Mouse (Mus musculus) midbrain, embryonic 10.5 days (tissue): Measurements from ENCODE around the gene Add3. TPM values are rescaled to one million over a fixed set of nuclear protein-coding genes. Genes with fewer than 3 reads are reported as not detected.

ENCODE experiments used
- DNase-seq: peaks from one replicate; pipeline ENCODE4 v3.0.0-alpha.2; 2017; ENCODE audit warnings: low spot score
- H3K27ac ChIP-seq: fragments of 300-500 bp; sonication (generic); replicated peaks from 2 replicates; pipeline ENCODE4 v1.5.1; 2016; ENCODE audit warnings: mild to moderate bottlenecking
- H3K27me3 ChIP-seq: fragments of 300-500 bp; sonication (generic); 2 replicates; pipeline ENCODE4 v1.6.1; 2016; ENCODE audit warnings: low read depth, mild to moderate bottlenecking; ENCODE audit not compliant: poor library complexity, severe bottlenecking
- H3K36me3 ChIP-seq: fragments of 300-500 bp; sonication (generic); 2 replicates; pipeline ENCODE4 v1.6.1; 2016; ENCODE audit warnings: mild to moderate bottlenecking, moderate library complexity
- H3K4me1 ChIP-seq: fragments of 300-500 bp; sonication (generic); 2 replicates; pipeline ENCODE4 v1.6.1; 2016
- H3K4me3 ChIP-seq: fragments of 300-500 bp; sonication (generic); 2 replicates; pipeline ENCODE4 v1.5.1; 2016; ENCODE audit warnings: mild to moderate bottlenecking, moderate library complexity
- H3K9me3 ChIP-seq: fragments of 300-500 bp; sonication (generic); replicated peaks from 2 replicates; pipeline ENCODE4 v1.6.1; 2016; ENCODE audit warnings: mild to moderate bottlenecking
- WGBS: fragments of 180-500 bp; shearing (Covaris S2); methylation state at CpG from one replicate; pipeline ENCODE4 v1.1.7; 2016; 5-methylcytosine and 5-hydroxymethylcytosine counted together
- polyA plus RNA-seq: library from polyadenylated mRNA; unstranded; fragments of >200 nt; fragmentation: Nextera tagmentation; extraction: Ambion mirVana; gene quantifications from 2 replicates; pipeline ENCODE4 v1.2.1, GENCODE M21; 2016

Add3 gene
- polyA plus RNA-seq, 1 experiment from 2014 or later, result 50.2 TPM

DNA sequence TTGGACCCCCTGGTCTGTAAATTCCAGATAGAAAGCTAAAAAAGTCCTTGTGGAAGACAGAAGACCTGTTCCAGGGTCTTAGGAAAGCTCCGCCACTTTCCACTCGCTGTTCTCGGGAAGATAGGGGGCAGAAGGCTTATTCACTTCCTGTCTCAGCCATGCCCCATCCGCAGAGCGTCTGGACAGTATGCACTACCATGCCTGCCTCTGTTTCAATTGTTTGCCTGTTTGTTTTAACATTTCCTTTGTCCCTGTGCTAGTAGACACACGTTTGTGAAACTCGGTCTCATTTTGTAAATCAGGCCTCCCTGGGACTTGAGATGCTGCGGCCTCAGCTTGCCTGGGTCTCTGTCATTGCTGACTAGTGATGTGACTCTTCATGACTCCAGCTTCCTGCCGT is 43.4 kb downstream of the Add3 start:
- H3K36me3 ChIP-seq, result no peaks in the 10 kb centered on the region
- 76% methylated on average over 9 of the region's 9 CpGs for WGBS
- H3K9me3 ChIP-seq, result no peaks in the 10 kb centered on the region
- 0 out of 2 replicates have a peak overlapping the region, but pooled peaks have one; percentile 34 for H3K27ac ChIP-seq
- peaks cover 42% of the 10 kb centered on the region for H3K4me1 ChIP-seq
- no peak for DNase-seq
- no peak overlapping the region for H3K4me3 ChIP-seq
- no peaks in the 10 kb centered on the region for H3K27me3 ChIP-seq

DNA sequence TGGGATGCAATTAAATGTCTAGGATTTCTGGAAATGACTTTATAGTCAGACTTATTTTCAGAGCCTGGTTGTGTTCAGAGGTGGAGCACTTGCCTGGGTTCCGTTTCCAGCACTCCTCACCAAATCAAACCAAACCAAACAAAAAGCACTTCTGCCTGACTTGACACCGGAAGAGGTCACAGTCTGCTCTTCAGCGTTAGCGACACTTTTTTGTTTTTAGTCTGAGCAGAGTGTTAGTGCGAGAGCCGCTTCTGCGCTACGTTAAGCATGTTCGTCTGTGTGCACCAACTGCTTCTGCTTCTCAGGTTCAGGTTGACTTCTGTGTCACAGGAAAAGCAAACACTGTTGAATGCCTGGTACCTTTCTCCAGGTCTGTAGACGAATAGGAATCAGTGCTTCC is 44.0 kb downstream of the Add3 start:
- Histone ChIP-seq H3K36me3 (no peaks in the 10 kb centered on the region), H3K4me1 (peaks cover 42% of the 10 kb centered on the region), H3K9me3 (no peaks in the 10 kb centered on the region), H3K27ac (no peak overlapping the region), H3K4me3 (no peak overlapping the region), H3K27me3 (no peaks in the 10 kb centered on the region)
- DNase-seq, result no peak
- 70% methylated on average over 10 of the region's 10 CpGs for WGBS

DNA sequence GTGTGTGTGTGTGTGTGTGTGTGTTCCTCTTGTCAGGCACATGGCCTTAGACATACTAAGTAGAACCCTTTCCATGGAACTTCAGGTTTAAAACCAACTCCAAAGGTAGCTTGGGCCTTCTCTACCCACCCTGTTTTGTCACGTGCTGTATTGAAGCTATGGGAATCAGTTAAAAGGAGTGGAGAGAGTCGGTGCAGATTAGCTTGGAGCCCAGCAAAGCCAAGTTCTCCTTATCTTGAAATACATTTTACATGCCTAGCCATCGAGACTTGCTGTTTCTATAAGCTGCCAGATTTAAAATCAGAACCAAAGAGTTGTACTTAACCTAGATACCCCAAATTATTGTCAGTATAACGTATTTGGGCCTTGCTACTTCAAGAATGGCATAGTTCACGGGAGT is 44.7 kb downstream of the Add3 start:
- WGBS, result 78% methylated on average over 5 of the region's 5 CpGs

DNA sequence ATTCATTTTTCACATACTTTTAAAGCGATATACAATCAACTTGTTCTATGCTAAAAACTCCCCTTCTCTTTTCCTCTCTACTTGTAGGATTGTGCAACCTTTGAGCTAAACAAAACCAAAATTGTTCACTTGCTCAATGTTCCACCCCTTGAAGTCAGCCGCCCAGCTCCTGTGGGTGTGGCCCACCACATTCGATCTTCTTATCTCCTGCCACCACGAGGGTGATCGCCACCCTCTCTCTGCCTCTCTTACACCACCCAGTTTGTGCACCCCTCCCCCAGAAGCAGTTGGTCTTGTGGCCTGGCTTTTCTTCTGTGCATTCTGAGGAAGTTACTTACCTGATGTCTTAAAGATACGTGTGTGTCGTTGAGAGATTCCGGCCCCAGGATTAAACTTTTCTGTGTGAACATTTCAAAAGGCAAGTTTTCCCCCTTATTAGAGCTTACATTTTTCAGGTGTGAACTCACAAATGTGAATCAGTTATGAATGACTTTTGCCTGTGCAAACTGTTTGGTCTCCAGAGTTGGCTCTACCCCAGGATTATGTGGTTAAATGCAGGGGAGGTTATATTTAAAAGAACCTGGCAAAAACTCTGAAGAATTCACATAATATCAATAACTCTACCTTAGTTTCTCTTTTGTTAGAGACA is 45.4 kb downstream of the Add3 start:
- no peak overlapping the region for H3K4me3 ChIP-seq
- no peak for DNase-seq
- no peaks in the 10 kb centered on the region for H3K9me3 ChIP-seq
- WGBS, result 69% methylated on average over 8 of the region's 8 CpGs
- H3K27ac ChIP-seq, result no peak overlapping the region
- 0 out of 2 replicates have a peak, but pooled peaks cover 2% of the 10 kb centered on the region for H3K36me3 ChIP-seq
- no peaks in the 10 kb centered on the region for H3K27me3 ChIP-seq
- H3K4me1 ChIP-seq, result peaks cover 39% of the 10 kb centered on the region

More for the DNA sequence above, 44.7 kb downstream of the Add3 start:
- Histone ChIP-seq H3K36me3 (0 out of 2 replicates have a peak, but pooled peaks cover 2% of the 10 kb centered on the region), H3K4me1 (peaks cover 42% of the 10 kb centered on the region), H3K27ac (no peak overlapping the region), H3K27me3 (no peaks in the 10 kb centered on the region), H3K4me3 (no peak overlapping the region), H3K9me3 (no peaks in the 10 kb centered on the region)
- no peak for DNase-seq

DNA sequence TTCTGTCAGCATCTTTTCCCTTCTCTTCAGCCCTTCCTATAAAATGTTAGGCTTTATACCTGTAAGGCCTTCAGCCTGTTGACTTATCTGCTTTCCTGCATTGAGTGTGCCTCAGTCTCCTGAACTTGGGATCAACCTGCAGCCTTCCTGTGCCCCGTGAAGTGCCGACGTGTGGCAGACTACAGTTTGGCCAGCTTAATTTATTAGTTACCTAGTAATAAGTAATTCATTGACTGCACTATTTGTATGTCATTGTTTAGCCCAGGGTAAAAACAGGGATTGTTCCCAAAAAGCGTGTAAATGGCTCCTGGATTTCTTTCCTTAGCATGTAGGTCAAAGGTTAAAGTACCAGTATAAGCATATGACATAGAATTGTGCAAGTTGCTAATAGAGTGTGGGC is 46.2 kb downstream of the Add3 start:
- Histone ChIP-seq H3K27me3 (no peaks in the 10 kb centered on the region), H3K4me1 (peaks cover 30% of the 10 kb centered on the region), H3K9me3 (no peaks in the 10 kb centered on the region), H3K27ac (no peak overlapping the region), H3K4me3 (no peak overlapping the region), H3K36me3 (0 out of 2 replicates have a peak, but pooled peaks cover 2% of the 10 kb centered on the region)
- no peak for DNase-seq
- WGBS, result 89% methylated on average over 4 of the region's 4 CpGs

DNA sequence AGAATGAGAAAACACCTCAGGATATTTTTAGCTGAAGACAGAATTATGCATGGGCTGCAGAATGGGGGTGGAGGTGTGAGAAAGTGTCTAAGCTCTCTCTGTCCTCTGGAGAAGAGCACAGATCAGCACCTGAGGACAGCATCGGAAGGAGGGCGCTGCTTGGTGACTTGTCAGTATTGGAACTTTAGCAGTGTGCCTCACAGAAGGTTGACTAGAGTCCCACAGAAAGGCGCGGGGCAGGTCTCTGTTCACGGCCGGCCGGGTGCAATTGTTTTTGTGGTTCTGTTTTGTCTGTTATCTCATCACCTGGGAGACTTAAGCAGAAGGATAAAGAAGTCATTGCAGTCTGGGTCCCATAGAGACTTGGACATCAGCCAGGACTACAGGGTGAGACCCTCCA is 47.3 kb downstream of the Add3 start:
- Histone ChIP-seq H3K27ac (no peak overlapping the region), H3K27me3 (no peaks in the 10 kb centered on the region), H3K36me3 (0 out of 2 replicates have a peak, but pooled peaks cover 2% of the 10 kb centered on the region), H3K4me1 (peaks cover 27% of the 10 kb centered on the region), H3K4me3 (no peak overlapping the region), H3K9me3 (no peaks in the 10 kb centered on the region)
- WGBS, result 80% methylated on average over 7 of the region's 7 CpGs
- DNase-seq, result no peak

DNA sequence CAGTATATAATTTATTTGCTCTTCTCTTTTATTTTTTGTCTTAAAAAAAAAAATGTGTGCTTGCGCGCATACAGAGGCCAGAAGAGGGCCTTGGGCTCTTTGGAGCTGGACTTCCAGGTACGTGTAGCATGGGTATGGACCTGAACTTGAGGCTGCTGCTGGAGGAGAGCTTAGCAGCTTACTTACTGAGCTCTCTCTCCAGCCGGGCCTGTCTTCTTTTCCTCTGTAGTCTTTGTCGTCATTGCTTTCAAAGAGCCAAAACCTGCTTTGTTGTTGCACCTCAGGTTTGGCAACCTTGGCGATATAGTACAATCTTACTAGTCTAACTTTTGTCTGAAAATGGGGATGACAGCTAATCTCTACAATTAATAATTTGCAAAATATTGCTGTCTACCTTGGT is 47.9 kb downstream of the Add3 start:
- H3K27ac ChIP-seq, result no peak overlapping the region
- peaks cover 27% of the 10 kb centered on the region for H3K4me1 ChIP-seq
- H3K9me3 ChIP-seq, result no peaks in the 10 kb centered on the region
- H3K27me3 ChIP-seq, result no peaks in the 10 kb centered on the region
- no peak for DNase-seq
- H3K4me3 ChIP-seq, result no peak overlapping the region
- WGBS, result 87% methylated on average over 6 of the region's 6 CpGs
- H3K36me3 ChIP-seq, result 0 out of 2 replicates have a peak, but pooled peaks cover 2% of the 10 kb centered on the region

DNA sequence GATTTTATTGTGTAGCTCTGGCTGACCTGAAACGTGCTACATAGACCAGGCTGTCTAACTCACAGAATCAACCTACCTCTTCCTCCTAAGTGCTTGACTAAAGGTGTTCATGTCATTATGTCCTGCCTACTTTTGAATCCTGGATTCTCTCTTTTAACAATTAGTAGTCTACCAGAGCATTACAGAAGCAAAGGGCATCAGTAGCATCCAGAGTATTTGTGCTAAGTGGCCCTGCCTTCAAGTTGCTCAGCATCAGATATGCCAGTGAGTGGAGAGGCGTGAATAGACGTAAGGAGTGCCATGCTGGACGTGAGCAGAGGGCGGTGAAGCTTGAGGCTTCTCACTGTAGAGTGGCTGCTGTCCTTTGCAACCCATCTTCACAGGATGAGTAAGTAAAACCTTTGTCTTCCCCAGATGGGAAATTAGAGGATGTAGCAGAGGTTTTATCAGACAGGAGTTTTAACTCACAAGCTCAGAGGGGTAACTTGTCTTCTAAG is 48.5 kb downstream of the Add3 start:
- 82% methylated on average over 5 of the region's 5 CpGs for WGBS

DNA sequence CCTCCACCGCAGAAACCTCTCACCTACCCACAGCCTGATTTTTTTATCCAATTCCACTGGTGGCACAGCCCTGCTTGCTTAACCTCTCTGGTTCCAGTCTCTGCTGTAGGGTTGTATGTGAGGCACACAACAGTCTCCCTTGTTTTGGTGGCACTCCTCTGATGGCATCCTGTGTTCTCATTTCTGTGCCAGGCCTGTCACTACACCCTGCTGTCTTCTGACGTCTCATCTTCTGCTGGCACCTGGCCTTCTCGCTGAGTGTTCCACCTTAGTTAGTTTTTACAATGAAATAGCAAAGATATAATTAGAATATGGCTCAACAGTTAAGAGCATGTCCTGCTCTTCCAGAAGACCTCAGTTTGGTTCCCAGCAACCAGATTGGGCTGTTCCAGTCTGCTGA is 49.5 kb downstream of the Add3 start:
- Histone ChIP-seq H3K27me3 (no peaks in the 10 kb centered on the region), H3K36me3 (0 out of 2 replicates have a peak, but pooled peaks cover 2% of the 10 kb centered on the region), H3K4me3 (no peak overlapping the region), H3K9me3 (no peaks in the 10 kb centered on the region), H3K27ac (no peak overlapping the region), H3K4me1 (peaks cover 18% of the 10 kb centered on the region)
- DNase-seq, result no peak
- 92% methylated on average over 3 of the region's 3 CpGs for WGBS

More for the DNA sequence above, 48.5 kb downstream of the Add3 start:
- Histone ChIP-seq H3K27ac (no peak overlapping the region), H3K36me3 (0 out of 2 replicates have a peak, but pooled peaks cover 2% of the 10 kb centered on the region), H3K4me1 (peaks cover 22% of the 10 kb centered on the region), H3K4me3 (no peak overlapping the region), H3K27me3 (no peaks in the 10 kb centered on the region), H3K9me3 (no peaks in the 10 kb centered on the region)
- DNase-seq, result no peak

DNA sequence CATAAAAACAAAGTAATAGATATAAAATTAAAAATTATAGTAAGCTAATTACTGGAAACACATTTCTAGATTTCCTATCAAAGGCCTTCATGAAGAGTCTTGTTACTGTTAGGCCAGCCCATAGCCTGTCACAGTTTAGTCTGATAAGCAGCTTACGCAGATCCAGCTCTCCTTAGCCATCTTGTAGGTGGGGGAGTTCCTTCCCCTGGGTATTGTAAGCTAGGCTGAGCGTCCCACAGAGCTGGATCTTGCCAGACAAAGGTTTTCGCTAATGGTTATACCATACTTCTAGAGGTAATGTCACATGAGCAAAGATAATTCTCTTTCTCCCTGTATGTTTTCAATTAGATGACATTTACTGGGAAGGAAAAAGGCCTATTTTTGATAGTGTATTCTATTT is 50.0 kb downstream of the Add3 start:
- 0 out of 2 replicates have a peak, but pooled peaks cover 2% of the 10 kb centered on the region for H3K36me3 ChIP-seq
- 73% methylated on average over 3 of the region's 3 CpGs for WGBS
- H3K27ac ChIP-seq, result no peak overlapping the region
- H3K4me1 ChIP-seq, result peaks cover 17% of the 10 kb centered on the region
- no peaks in the 10 kb centered on the region for H3K9me3 ChIP-seq
- DNase-seq, result no peak
- H3K27me3 ChIP-seq, result no peaks in the 10 kb centered on the region
- H3K4me3 ChIP-seq, result no peak overlapping the region

DNA sequence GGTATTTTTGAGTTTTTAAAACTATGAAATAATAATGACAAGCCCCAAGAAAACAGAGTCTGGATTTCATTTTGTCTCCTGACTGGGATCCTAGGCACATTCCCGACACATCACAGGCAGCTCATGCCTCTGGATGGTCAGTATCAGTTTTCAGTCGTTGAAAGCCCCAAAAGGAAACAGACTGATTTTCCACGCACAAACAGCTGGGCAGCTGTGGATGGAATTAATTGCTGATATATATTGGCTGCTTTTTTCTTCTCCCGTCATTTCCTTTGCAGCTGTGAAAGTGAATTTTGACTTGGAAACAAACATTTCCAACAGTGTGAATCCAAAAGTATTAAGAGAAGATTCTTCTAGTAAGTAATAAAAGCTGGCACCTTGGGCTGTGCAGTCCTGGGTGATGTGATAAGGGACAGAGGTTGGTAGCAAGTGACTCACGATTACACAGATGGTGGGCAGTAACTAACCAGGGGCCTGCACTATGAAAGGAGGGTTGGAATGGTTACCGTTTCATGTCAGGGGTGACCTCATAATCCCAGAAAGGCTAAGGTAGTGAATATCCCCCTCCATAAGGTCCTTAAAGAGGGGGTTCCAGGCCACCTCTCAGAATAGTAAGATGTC is 51.7 kb downstream of the Add3 start:
- Histone ChIP-seq H3K27ac (no peak overlapping the region), H3K9me3 (no peaks in the 10 kb centered on the region), H3K27me3 (no peaks in the 10 kb centered on the region), H3K4me3 (no peak overlapping the region), H3K4me1 (peaks cover 10% of the 10 kb centered on the region), H3K36me3 (0 out of 2 replicates have a peak, but pooled peaks cover 2% of the 10 kb centered on the region)
- WGBS, result 76% methylated on average over 6 of the region's 6 CpGs
- DNase-seq, result no peak

DNA sequence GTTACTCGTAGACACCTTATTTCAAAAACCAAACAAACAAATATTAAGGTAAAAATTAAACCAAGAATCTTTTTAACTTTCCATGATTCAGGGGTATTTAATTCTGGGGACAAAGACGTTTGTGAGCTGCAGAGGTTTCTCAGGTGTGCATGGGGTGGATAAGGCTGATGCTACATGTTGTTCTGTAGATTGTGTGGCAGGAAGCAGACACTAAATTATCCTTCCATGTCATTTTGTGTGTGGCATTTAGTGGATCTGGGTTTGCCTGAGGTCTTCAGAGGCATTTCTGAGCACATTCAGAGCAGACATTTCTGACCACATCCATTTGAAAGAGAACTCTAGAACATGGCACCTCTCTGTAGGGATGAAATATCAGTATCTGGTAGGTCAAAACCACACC is 52.9 kb downstream of the Add3 start:
- DNase-seq, result no peak
- H3K36me3 ChIP-seq, result 0 out of 2 replicates have a peak, but pooled peaks cover 2% of the 10 kb centered on the region
- peaks cover 6% of the 10 kb centered on the region for H3K4me1 ChIP-seq
- H3K9me3 ChIP-seq, result no peaks in the 10 kb centered on the region
- H3K4me3 ChIP-seq, result no peak overlapping the region
- H3K27ac ChIP-seq, result no peak overlapping the region
- H3K27me3 ChIP-seq, result no peaks in the 10 kb centered on the region
- WGBS, result 89% methylated on average over 2 of the region's 2 CpGs

DNA sequence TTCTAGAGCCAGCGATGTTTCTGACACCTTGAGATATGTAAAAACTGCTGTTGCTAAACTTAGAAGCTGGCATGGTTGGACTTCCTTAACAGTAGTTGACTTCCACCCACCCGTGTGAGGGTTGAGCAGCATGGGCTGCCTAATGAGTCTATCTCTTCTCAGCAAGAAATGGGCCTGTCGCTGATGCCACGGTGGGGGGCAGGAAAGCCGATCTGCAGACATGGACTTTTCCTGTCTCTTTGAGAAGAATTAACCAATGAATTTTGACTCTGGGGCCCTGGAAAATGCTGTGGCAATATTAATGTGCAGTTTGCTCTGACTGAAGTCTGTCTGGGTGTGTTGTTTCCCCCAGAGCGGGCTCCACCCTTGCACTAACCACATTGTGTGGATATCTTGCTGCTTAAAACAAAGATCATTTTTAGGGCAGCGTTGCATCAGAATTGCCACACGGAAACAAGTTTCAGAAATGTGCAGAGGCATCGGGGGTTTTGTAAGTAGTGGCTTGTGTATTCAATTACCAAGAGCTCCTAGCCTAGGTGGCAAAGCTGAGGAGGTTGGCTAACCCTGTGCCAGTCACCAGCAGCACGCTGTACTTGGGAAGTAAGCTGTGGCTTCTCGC is 53.8 kb downstream of the Add3 start:
- Histone ChIP-seq H3K4me3 (no peak overlapping the region), H3K36me3 (0 out of 2 replicates have a peak, but pooled peaks cover 2% of the 10 kb centered on the region), H3K9me3 (no peaks in the 10 kb centered on the region), H3K27me3 (no peaks in the 10 kb centered on the region), H3K27ac (no peak overlapping the region; the same call in 1 of the 2 replicates), H3K4me1 (peaks cover 6% of the 10 kb centered on the region)
- WGBS, result 77% methylated on average over 11 of the region's 11 CpGs
- no peak for DNase-seq
